Mouse (Mus musculus): ENCODE data around the gene Gm43191. TPM values are rescaled to one million over a fixed set of nuclear protein-coding genes. Genes with fewer than 3 reads are reported as not detected.

Gm43191 gene
- total RNA-seq, 2 experiments from 2014 or later: 0.56 TPM; not detected in 1

DNA sequence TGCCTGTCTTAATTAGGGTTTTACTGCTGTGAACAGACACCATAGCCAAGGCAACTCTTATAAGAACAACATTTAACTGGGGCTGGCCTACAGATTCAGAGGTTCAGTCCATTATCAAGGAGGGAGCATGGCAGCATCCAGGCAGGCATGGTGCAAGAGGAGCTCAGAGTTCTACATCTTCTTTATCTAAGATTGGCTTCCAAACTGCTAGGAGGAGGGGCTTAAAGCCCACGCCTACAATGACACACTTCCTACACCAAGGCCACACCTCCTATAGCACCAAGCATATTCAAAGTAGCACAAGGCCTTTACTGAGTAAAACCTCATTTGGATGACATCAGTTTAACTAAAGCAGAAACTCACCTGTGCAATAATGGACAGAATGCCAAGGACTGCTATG lies 41.0 kb downstream of the Gm43191 start:
- Histone ChIP-seq H3K27ac (no peak overlapping the region), H3K4me3 (no peak overlapping the region)
- intact Hi-C loops (cut with DNase I): no loop called here
- no peak for DNase-seq (ENCODE audit: extremely low spot score in 1 of 2, low spot score in 2 of 2)
- TF ChIP-seq CTCF (IDR thresholded peaks at IDR 0.05): no peak

DNA sequence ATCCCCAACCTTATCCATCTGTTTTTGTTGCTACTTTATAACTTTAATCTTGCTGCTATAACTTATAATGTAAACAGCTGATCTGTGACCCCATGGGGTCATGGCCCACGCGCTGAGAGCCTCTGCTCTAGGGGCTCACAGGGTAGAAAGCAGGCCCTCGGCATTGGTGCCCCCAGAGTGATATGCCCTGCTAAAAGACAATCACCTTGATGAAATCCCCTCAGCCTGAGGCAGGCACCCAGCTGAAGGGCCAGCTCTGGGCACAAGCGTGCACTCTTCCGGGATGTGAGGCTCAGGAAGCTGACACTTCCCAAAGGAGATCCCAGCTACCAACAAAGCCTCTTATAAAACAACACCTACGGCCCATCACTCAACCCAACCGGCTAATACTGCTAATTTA lies 42.5 kb downstream of the Gm43191 start:
- Histone ChIP-seq H3K4me3 (no peak overlapping the region), H3K27ac (peak overlapping the region; percentile 26; the same call in 1 of the 2 replicates)
- intact Hi-C loops (cut with DNase I): no loop called here
- TF ChIP-seq CTCF (IDR thresholded peaks at IDR 0.05): no peak
- no peak for DNase-seq (ENCODE audit: extremely low spot score in 1 of 2, low spot score in 2 of 2)

DNA sequence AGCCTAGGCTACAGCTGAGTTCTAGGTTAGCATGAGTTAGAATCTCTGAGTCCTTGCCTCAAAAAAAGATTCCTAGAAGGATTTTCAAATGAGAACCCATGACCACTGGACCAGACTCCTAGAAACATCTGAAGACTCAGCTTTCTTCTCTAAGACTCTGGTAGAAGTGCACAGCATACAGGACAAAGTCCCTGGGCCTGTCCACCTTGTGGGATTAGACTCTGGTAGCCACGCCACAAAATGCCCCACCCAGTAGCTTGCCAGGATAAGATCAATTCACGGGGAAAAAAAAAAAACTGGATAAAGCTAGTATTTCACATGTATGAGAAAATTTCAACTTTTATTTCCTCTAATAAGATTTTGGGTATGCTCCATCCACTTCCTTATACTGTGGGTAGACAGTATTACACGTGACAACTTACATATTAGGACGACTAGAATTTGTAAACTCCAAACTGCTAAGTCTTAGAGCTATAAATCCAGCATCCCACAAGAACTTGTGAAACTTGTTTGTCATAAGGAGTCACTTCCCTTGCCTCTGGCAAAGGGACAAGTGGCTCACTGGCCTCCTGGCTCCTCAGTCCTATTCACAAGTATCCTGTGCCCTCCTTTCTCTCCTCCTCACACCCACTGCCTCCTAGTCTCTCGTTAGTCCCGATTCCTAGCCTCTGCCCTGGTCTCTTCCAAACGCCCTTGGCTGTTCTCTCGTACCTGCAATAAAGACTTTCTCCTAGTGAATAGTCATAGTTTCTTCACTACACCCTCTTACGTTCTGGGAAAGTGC lies 43.2 kb downstream of the Gm43191 start:
- no peak for DNase-seq (ENCODE audit: extremely low spot score in 1 of 2, low spot score in 2 of 2)
- H3K4me3 ChIP-seq: no peak overlapping the region
- intact Hi-C loops (cut with DNase I): no loop called here
- peak overlapping the region; percentile 26; the same call in 1 of the 2 replicates for H3K27ac ChIP-seq
- no peak for TF ChIP-seq CTCF (IDR thresholded peaks at IDR 0.05)

DNA sequence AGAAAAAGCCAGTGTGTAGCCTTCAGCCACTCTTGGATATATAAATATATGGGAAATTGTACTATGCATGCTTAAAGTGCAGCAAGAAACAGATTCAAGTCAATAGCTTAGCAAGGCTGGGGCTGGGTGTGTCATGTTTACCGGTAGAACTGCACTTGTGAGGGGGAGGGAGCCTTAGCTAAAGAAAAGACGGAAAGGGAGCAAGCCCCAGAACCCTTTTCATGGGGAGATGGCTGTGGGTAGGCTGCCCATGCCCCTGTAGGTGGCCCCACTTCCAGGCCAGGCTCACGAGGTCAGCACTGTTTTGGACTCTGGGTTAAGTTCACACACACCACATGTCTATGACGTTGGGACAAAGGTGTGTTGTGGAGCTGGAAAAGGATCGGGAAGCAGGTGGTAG lies 45.3 kb downstream of the Gm43191 start:
- DNase-seq (ENCODE audit: extremely low spot score in 1 of 2, low spot score in 2 of 2): no peak

DNA sequence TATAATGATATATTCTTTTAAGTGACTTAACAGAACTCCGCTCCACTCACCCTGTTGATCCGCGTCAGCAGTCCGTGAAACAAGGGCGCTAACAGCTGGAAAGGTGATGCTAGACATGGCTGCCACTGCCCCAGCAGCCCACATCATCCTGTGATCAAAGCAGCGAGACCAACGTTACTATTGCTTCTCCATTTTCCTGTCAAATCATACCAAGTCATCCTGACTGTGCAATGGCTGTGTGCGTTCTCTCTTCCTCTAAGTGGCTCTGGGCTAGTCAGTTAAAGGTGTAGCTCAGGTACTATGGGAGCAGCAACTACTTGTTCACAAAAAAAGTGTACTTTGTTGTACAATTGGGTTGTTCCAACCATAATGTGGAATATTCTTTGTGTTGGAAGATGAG lies 46.2 kb downstream of the Gm43191 start:
- Histone ChIP-seq H3K4me3 (no peak overlapping the region), H3K27ac (no peak overlapping the region)
- no peak for TF ChIP-seq CTCF (IDR thresholded peaks at IDR 0.05)
- intact Hi-C loops (cut with DNase I): no loop called here
- no peak for DNase-seq (ENCODE audit: extremely low spot score in 1 of 2, low spot score in 2 of 2)

More for the DNA sequence above, 45.3 kb downstream of the Gm43191 start:
- intact Hi-C loops (cut with DNase I): no loop called here
- H3K4me3 ChIP-seq: no peak overlapping the region
- no peak overlapping the region for H3K27ac ChIP-seq
- TF ChIP-seq CTCF (IDR thresholded peaks at IDR 0.05): no peak

DNA sequence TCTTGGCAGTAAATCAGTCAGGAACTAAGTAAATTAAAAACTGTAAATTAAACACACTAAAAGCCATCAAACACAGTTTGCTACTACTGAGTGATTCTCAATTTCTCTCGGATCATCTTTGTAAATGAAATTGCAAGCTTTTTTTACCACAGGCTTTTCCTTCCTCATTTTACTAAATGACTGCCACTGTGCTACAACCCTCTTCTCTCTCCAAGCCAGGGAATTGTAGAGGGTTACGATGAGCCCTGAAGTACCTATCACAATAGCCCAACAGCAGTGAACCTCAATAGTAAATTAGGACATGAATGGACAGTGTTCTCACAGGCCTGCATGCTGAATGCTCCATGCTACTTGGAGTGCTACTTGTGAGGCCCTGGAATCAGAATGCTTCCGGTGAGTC lies 47.0 kb downstream of the Gm43191 start:
- DNase-seq (ENCODE audit: extremely low spot score in 1 of 2, low spot score in 2 of 2): no peak
- no peak overlapping the region for H3K27ac ChIP-seq
- no peak overlapping the region for H3K4me3 ChIP-seq
- no peak for TF ChIP-seq CTCF (IDR thresholded peaks at IDR 0.05)
- intact Hi-C loops (cut with DNase I): no loop called here

DNA sequence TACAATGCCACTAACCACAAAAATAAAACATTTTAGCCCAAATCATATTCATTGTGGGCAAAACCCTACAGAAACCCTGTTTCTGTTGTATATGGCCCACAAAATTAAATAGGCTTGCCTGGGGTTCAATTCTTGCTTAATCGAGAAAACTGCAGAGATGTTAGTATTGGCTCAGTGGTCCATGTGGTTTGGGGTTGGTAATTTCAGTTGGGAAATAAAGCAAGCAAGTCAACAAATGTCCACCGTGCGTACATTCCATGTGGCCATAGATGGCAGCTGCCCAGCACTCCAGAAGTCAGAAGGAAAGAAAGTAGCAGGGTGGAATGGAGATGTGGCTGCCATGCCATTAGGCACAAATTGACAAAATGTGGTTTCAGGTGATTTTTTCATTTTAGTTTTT lies 48.1 kb downstream of the Gm43191 start:
- Histone ChIP-seq H3K4me3 (no peak overlapping the region), H3K27ac (no peak overlapping the region)
- intact Hi-C loops (cut with DNase I): no loop called here
- TF ChIP-seq CTCF (IDR thresholded peaks at IDR 0.05): no peak
- DNase-seq (ENCODE audit: extremely low spot score in 1 of 2, low spot score in 2 of 2): no peak

DNA sequence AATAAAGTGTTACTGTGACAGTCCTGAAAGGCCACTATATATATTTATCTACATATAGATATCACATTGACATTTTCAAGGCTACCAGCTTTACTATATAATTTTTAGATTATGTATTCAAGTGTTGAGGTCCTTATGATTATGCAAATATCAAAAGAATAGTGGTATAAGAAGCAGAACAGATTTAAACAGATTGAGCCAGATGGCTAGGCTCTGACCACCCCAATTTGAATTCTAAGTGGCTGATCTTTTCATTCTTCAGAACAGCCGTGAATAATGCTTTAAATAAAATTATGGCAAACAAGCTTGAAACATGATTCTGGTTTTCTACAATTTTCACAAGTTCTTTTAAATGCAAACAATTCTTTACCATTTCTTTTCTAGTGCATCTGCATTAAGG lies 49.6 kb downstream of the Gm43191 start:
- no peak overlapping the region for H3K4me3 ChIP-seq
- no peak for TF ChIP-seq CTCF (IDR thresholded peaks at IDR 0.05)
- intact Hi-C loops (cut with DNase I): no loop called here
- no peak overlapping the region for H3K27ac ChIP-seq
- no peak for DNase-seq (ENCODE audit: extremely low spot score in 1 of 2, low spot score in 2 of 2)

DNA sequence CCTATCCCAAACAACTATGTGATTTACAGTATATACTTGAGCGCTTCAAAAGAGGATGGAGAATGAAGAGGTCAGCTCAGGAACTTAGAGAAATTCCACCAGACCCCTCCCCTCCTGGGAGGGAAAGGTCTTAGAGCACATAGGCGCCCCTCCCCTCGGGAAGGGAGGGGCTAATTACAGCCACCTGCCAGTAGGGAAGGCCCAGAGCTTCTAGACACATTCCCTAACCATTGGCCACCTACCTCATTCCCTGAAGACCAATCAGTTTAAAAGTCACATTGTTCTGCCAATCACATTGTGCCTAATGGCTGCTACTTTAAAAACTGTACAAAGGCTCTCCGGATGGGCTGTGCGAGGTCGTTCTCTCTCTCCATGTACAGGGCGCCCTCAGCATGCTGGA lies 58.4 kb downstream of the Gm43191 start:
- Histone ChIP-seq H3K4me3 (no peak overlapping the region), H3K27ac (no peak overlapping the region)
- no peak for DNase-seq (ENCODE audit: extremely low spot score in 1 of 2, low spot score in 2 of 2)
- intact Hi-C loops (cut with DNase I): no loop called here
- TF ChIP-seq CTCF (IDR thresholded peaks at IDR 0.05): no peak

DNA sequence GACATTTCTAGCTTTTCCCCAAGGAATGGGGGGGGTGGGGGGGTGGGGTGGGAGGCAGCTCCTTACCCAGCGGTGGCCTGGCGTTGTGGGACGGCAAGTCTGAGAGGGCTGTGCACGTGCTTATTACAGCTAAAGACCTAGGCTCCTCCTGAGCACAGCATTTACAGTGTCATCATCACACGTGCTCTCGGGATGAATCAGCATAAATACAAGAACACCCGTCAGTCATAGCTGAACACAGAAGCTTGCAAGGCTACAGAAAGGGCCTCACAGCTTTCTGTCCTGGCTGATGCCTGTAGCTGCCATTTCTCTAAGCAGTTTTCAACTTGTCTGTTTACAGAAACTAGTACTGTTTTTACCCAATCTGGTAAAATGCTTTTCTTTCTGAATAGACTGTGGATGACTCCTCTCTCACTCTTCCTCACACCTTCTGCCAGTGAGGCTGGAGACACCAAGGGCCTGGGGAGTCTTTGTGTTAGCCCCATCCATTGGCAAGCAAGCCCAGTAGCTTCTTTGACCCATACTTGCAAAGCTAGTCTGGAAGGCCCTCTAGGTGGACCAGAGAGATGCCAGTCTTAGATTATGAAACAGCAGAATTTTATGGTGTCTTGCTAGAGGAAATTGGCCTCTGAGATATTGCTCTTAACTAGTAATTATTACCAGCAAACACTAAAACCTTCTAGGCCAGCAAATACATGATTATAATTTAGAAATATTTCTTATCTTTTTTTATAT lies 60.3 kb downstream of the Gm43191 start:
- Histone ChIP-seq H3K4me3 (no peak overlapping the region), H3K27ac (no peak overlapping the region)
- intact Hi-C loops (cut with DNase I): no loop called here
- DNase-seq (ENCODE audit: extremely low spot score in 1 of 2, low spot score in 2 of 2): no peak
- TF ChIP-seq CTCF (IDR thresholded peaks at IDR 0.05): no peak

DNA sequence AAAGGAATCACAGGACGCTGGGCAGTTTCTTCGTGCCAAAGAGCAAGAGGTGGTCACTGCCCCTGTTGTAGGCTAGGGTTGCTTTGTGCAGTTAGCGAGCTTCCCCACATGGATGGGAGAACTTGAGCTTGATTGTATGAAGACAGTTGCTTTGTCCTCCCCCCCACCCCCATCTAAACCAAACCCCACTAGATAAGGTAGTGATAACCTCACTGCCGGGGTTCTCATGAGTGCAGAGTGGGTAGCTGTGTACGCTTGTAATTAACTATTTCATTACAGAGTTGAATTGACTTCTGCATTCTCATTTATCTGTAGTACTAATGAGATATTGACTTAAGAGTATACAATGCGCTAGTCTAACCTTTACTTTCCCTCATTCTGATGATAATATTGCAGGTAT lies 62.2 kb downstream of the Gm43191 start:
- Histone ChIP-seq H3K4me3 (no peak overlapping the region), H3K27ac (peak overlapping the region; percentile 5; the same call in 1 of the 2 replicates)
- no peak for DNase-seq (ENCODE audit: extremely low spot score in 1 of 2, low spot score in 2 of 2)
- no peak for TF ChIP-seq CTCF (IDR thresholded peaks at IDR 0.05)
- intact Hi-C loops (cut with DNase I): no loop called here

DNA sequence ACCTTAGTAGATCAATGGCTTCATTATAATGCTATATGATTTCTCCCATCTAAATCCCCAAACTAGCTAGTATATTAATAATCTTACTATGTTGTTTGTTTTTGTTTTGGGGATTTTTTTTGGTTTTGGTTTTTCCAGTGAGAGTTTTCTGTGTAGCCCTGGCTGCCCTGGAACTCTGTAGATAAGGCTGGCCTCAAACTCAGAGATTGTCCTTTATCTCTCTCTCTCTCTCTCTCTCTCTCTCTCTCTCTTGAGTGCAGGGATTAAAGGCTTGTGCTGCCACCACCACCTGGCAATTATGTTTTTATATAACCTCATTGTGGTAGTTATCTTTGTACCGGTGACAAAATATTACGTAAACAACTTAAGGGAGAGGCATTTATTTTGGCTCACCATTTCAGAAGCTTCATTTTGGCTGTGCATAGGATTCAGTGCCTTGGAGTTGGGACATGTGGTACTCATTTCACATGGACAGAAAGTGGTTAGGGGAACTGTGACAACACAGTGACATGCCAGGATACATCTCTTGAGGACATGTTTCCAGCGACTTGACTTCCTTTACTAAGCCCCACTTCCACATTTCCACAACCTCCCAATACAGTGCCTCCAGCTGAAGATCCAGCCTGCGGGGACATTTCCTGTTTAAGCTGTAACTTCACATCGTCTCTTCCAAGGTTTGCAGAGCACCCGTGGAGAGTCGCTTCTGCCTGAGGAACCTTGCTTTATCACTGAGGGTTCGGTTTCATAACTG lies 65.6 kb downstream of the Gm43191 start:
- TF ChIP-seq CTCF (IDR thresholded peaks at IDR 0.05): no peak
- peak overlapping the region; percentile 38; the same call in 1 of the 2 replicates for H3K27ac ChIP-seq
- DNase-seq (ENCODE audit: extremely low spot score in 1 of 2, low spot score in 2 of 2): no peak
- intact Hi-C loops (cut with DNase I): no loop called here
- no peak overlapping the region for H3K4me3 ChIP-seq
